Mouse (Mus musculus): ENCODE measurements at regions not wholly inside any gene's neighbourhood (a gene's known extent, or its start where the extent isn't known, plus 50 kb on each side); places are given as distances from the start of the nearest gene placed in this dataset.

GRCm38 (mm10) chr11:84610774-84611624, 85.7 kb upstream of the Lhx1 start:
- peak overlapping the region; percentile 24; the same call in 1 of the 2 replicates for H3K4me2 ChIP-seq (ENCODE audit: insufficient read depth, low read depth, poor library complexity, severe bottlenecking)
- DNase-seq (ENCODE audit: extremely low read depth) = no peak
- dilution Hi-C loops (cut with MboI; ENCODE audit: extremely low pct_ligation_motif_present, extremely low pct_unique_long_range_greater_than_20kb, low sequenced_read_pairs) (no loop called here), in situ Hi-C loops (cut with MboI; ENCODE audit: low pct_ligation_motif_present, low pct_unique_long_range_greater_than_20kb, low sequenced_read_pairs) (no loop called here)
- no peak overlapping the region for H3K27ac ChIP-seq (ENCODE audit: insufficient read depth, low read depth)
- peaks cover 2 to 6% of the 10 kb centered on the region in 2 experiments; a peak in 3 of 4 replicates for H3K4me1 ChIP-seq (ENCODE audit: control insufficient read depth in 1 of 2, insufficient read depth in 2 of 2)
- no peaks in the 10 kb centered on the region for H3K36me3 ChIP-seq (replicated peaks in 1 of 2; ENCODE audit: control insufficient read depth in 1 of 2, insufficient read depth in 1 of 2, low read length in 1 of 2)
- no peaks in the 10 kb centered on the region for H3K79me2 ChIP-seq (replicated peaks; ENCODE audit: control insufficient read depth, extremely low read depth, insufficient read depth, poor library complexity, severe bottlenecking)
- H3K4me3 ChIP-seq (replicated peaks in 1 of 3; ENCODE audit: low read depth in 2 of 3, low read length in 2 of 3, poor library complexity in 1 of 3) = no peak overlapping the region
- H3K9me3 ChIP-seq (replicated peaks; ENCODE audit: low read length) = no peaks in the 10 kb centered on the region
- TF ChIP-seq EP300 (IDR thresholded peaks at IDR 0.05; ENCODE audit: low read length) (no peak), UBTF (IDR thresholded peaks at IDR 0.05; ENCODE audit: low read depth, low read length) (no peak), ZKSCAN1 (IDR thresholded peaks at IDR 0.05; ENCODE audit: borderline replicate concordance, low read depth, low read length) (no peak), MYC (IDR thresholded peaks at IDR 0.05; ENCODE audit: low read depth, low read length) (no peak), HCFC1 (IDR thresholded peaks at IDR 0.05; ENCODE audit: low read depth, low read length) (no peak), MAZ (IDR thresholded peaks at IDR 0.05; ENCODE audit: low read depth, low read length) (no peak), ELF1 (IDR thresholded peaks at IDR 0.05; ENCODE audit: low read depth, low read length) (no peak), RAD21 (IDR thresholded peaks at IDR 0.05; ENCODE audit: low read depth, low read length) (no peak), MXI1 (IDR thresholded peaks at IDR 0.05; ENCODE audit: low read depth, low read length) (no peak), CTCF (conservative IDR thresholded peaks at IDR 0.05 in 1 of 2, IDR thresholded peaks at IDR 0.05 in 1 of 2; ENCODE audit: low read depth in 2 of 2, low read length in 2 of 2) (no peak), CHD2 (IDR thresholded peaks at IDR 0.05; ENCODE audit: low read length) (no peak), TBP (conservative IDR thresholded peaks at IDR 0.05; ENCODE audit: low read depth, low read length) (no peak), POLR2A (IDR thresholded peaks at IDR 0.05; ENCODE audit: low read depth, low read length) (no peak), ZMIZ1 (IDR thresholded peaks at IDR 0.05; ENCODE audit: low read depth, low read length) (no peak), BHLHE40 (IDR thresholded peaks at IDR 0.05; ENCODE audit: low read depth, low read length) (no peak), MAFK (IDR thresholded peaks at IDR 0.05; ENCODE audit: insufficient replicate concordance, low read length) (no peak), ETS1 (conservative IDR thresholded peaks at IDR 0.05; ENCODE audit: low read depth, low read length) (no peak), SMC3 (IDR thresholded peaks at IDR 0.05; ENCODE audit: low read depth, low read length) (no peak), MEF2A (IDR thresholded peaks at IDR 0.05; ENCODE audit: borderline replicate concordance, low read depth, low read length) (no peak), POLR2AphosphoS2 (IDR thresholded peaks at IDR 0.05; ENCODE audit: low read depth, low read length) (no peak)
- H3K27me3 ChIP-seq (replicated peaks) = peaks cover 73% of the 10 kb centered on the region
- no peak overlapping the region for H3K9ac ChIP-seq (ENCODE audit: insufficient read depth, low read depth)

GRCm38 (mm10) chr11:84604781-84605180, 79.4 kb upstream of the Lhx1 start:
- in situ Hi-C loops (cut with MboI; ENCODE audit: low pct_ligation_motif_present, low pct_unique_long_range_greater_than_20kb, low sequenced_read_pairs) = no loop called here
- no peak overlapping the region for H3K4me3 ChIP-seq (replicated peaks in 1 of 3; ENCODE audit: low read depth in 2 of 3, low read length in 2 of 3, poor library complexity in 1 of 3)
- H3K27me3 ChIP-seq (replicated peaks) = peaks cover 96% of the 10 kb centered on the region
- H3K27ac ChIP-seq (ENCODE audit: insufficient read depth, low read depth) = no peak overlapping the region
- no peak overlapping the region for H3K9ac ChIP-seq (ENCODE audit: insufficient read depth, low read depth)
- no peaks in the 10 kb centered on the region for H3K36me3 ChIP-seq (replicated peaks in 1 of 2; ENCODE audit: control insufficient read depth in 1 of 2, insufficient read depth in 1 of 2, low read length in 1 of 2)
- DNase-seq (ENCODE audit: extremely low read depth) = no peak
- no peaks in the 10 kb centered on the region for H3K4me1 ChIP-seq (ENCODE audit: control insufficient read depth in 1 of 2, insufficient read depth in 2 of 2)
- no peaks in the 10 kb centered on the region for H3K9me3 ChIP-seq (replicated peaks; ENCODE audit: low read length)
- dilution Hi-C loops (cut with MboI; ENCODE audit: extremely low pct_ligation_motif_present, extremely low pct_unique_long_range_greater_than_20kb, low sequenced_read_pairs) = no loop called here
- H3K79me2 ChIP-seq (replicated peaks; ENCODE audit: control insufficient read depth, extremely low read depth, insufficient read depth, poor library complexity, severe bottlenecking) = no peaks in the 10 kb centered on the region
- TF ChIP-seq MAFK (IDR thresholded peaks at IDR 0.05; ENCODE audit: insufficient replicate concordance, low read length) = no peak
- no peak overlapping the region for H3K4me2 ChIP-seq (ENCODE audit: insufficient read depth, low read depth, poor library complexity, severe bottlenecking)

Measured in CH12.LX (cell line).